ENCODE assay signal across 7 mouse cellular contexts in genomic region chr6:32377181-32377580, GRCm38 (mm10).
DNase-seq lines count a peak whose midpoint lies in the region; ATAC-seq lines count a peak whose summit lies in the region.

No protein-coding gene starts in this region.

- H3K4me1 ChIP-seq in heart, embryonic 14.5 days (ENCODE audit: control insufficient read depth in 2 of 2, insufficient read depth in 2 of 2, low read length in 2 of 2): peaks cover 21 to 25% of the 10 kb centered on the region in 2 experiments

- WGBS in heart, embryonic 14.5 days: 35% methylated on average over 8 of the region's 8 CpGs

- H3K27me3 ChIP-seq in heart, embryonic 14.5 days (ENCODE audit: control insufficient read depth, insufficient read depth, low read length): no peaks in the 10 kb centered on the region

- ATAC-seq in heart, embryonic 14.5 days (ENCODE audit: insufficient number of reproducible peaks, insufficient read depth, low FRiP score, low read depth): peak; percentile 52; the same call in 1 of the 2 replicates

- H3K4me2 ChIP-seq in heart, embryonic 14.5 days (ENCODE audit: low read length): peak overlapping the region; percentile 21

- DNase-seq in retina, postnatal 1 day: peak; percentile 30
- no peak for DNase-seq in retina, embryonic 14.5 days (ENCODE audit: low spot score)
- peak; percentile 75 for DNase-seq in cerebellum, adult 9-11 months
- DNase-seq in layer of hippocampus, adult 9-11 months: peak; percentile 35
- peak; percentile 26 for DNase-seq in skeletal muscle tissue, adult 2 months (ENCODE audit: low read depth, low spot score)
- no peak for DNase-seq in spleen, postnatal 10 days (ENCODE audit: low spot score in 2 of 2)

- H3K9ac ChIP-seq in heart, embryonic 14.5 days (ENCODE audit: low read length): no peak overlapping the region

- no peaks in the 10 kb centered on the region for H3K9me3 ChIP-seq in heart, embryonic 14.5 days (ENCODE audit: control insufficient read depth, low read length)

- H3K36me3 ChIP-seq in heart, embryonic 14.5 days (ENCODE audit: control insufficient read depth, insufficient read depth, low read length): no peaks in the 10 kb centered on the region

- H3K27ac ChIP-seq in heart, embryonic 14.5 days (replicated peaks in 1 of 2; ENCODE audit: control insufficient read depth in 1 of 2, insufficient read depth in 1 of 2, low read depth in 2 of 2, low read length in 2 of 2): peak overlapping the region in 1 of 2 experiments; percentile 22; a peak in 2 of 4 replicates

- H3K4me3 ChIP-seq in heart, embryonic 14.5 days (ENCODE audit: control insufficient read depth in 1 of 2, insufficient read depth in 1 of 2, low read depth in 1 of 2, low read length in 2 of 2): no peak overlapping the region

Comparison
In these comparisons a context has a peak if more than half of its experiments do, and no peak if none do; other contexts are left out.
1. DNase-seq: peak in retina, postnatal 1 day (single experiment), cerebellum, adult 9-11 months (single experiment), layer of hippocampus, adult 9-11 months (single experiment) and skeletal muscle tissue, adult 2 months (single experiment); none in retina, embryonic 14.5 days (single experiment) and spleen, postnatal 10 days (0 of 2).